Mouse (Mus musculus): ENCODE measurements around the gene Crygf. TPM values are rescaled to one million over a fixed set of nuclear protein-coding genes. Genes with fewer than 3 reads are reported as not detected.
"Not testable (repeated sequence)": the region's sequence is repeated elsewhere in the genome, so short reads cannot be mapped to it uniquely, and the experiment has no call there.

The Crygf gene
- not detected in 2 replicates for polyA plus RNA-seq (2014; fragmentation: Nextera tagmentation; extraction: Ambion mirVana)

- Histone ChIP-seq H3K27ac (replicated peaks; ENCODE audit: low read depth, low read length) (no peak within 1 kb of the TSS), H3K4me1 (ENCODE audit: control insufficient read depth, insufficient read depth, low read length) (no peaks in the 10 kb centered on the region), H3K36me3 (ENCODE audit: control insufficient read depth, insufficient read depth, low read length) (no peaks in the 10 kb centered on the region), H3K9me3 (ENCODE audit: control insufficient read depth, low read length) (no peaks in the 10 kb centered on the region), H3K4me2 (ENCODE audit: low read depth, low read length) (no peak within 1 kb of the TSS), H3K4me3 (ENCODE audit: low read depth, low read length) (no peak within 1 kb of the TSS), H3K9ac (ENCODE audit: low read depth, low read length) (no peak within 1 kb of the TSS), H3K27me3 (replicated peaks; ENCODE audit: control insufficient read depth, insufficient read depth, low read length) (no peaks in the 10 kb centered on the region)
- 84% methylated on average over 4 of the region's 4 CpGs for WGBS
- DNase-seq (ENCODE audit: low spot score) = no peak
- ATAC-seq (ENCODE audit: low read depth) = no peak
These were observed at the start of gene Crygf for GRCm38 (mm10) chr1:65926294-65926693. Gene Crygf, plus strand, starts transcription at chr1:65926520.

- 45% methylated on average over 6 of the region's 6 CpGs for WGBS
- Histone ChIP-seq H3K4me1 (ENCODE audit: control insufficient read depth, insufficient read depth, low read length) (no peaks in the 10 kb centered on the region), H3K27me3 (replicated peaks; ENCODE audit: control insufficient read depth, insufficient read depth, low read length) (no peaks in the 10 kb centered on the region), H3K9ac (ENCODE audit: low read depth, low read length) (no peak overlapping the region), H3K9me3 (ENCODE audit: control insufficient read depth, low read length) (no peaks in the 10 kb centered on the region), H3K4me3 (ENCODE audit: low read depth, low read length) (no peak overlapping the region), H3K36me3 (ENCODE audit: control insufficient read depth, insufficient read depth, low read length) (no peaks in the 10 kb centered on the region), H3K27ac (replicated peaks; ENCODE audit: low read depth, low read length) (no peak overlapping the region), H3K4me2 (ENCODE audit: low read depth, low read length) (no peak overlapping the region)
- DNase-seq (ENCODE audit: low spot score) (peak; percentile 46), ATAC-seq (ENCODE audit: low read depth) (peak; percentile 60)
These were observed 734 bp upstream of the Crygf start for GRCm38 (mm10) chr1:65925361-65926210.

GRCm38 (mm10) chr1:65926696-65927095 lies 376 bp downstream of the Crygf start:
- H3K27ac ChIP-seq (replicated peaks; ENCODE audit: low read depth, low read length); H3K4me1 ChIP-seq (ENCODE audit: control insufficient read depth, insufficient read depth, low read length); H3K4me2 ChIP-seq (ENCODE audit: low read depth, low read length); DNase-seq (ENCODE audit: low spot score); H3K4me3 ChIP-seq (ENCODE audit: low read depth, low read length); H3K27me3 ChIP-seq (replicated peaks; ENCODE audit: control insufficient read depth, insufficient read depth, low read length); H3K9me3 ChIP-seq (ENCODE audit: control insufficient read depth, low read length); ATAC-seq (ENCODE audit: low read depth); H3K9ac ChIP-seq (ENCODE audit: low read depth, low read length); H3K36me3 ChIP-seq (ENCODE audit: control insufficient read depth, insufficient read depth, low read length): not testable (repeated sequence)
- 78% methylated on average over 11 of the region's 11 CpGs for WGBS

GRCm38 (mm10) chr1:65930055-65930454 lies 3.7 kb downstream of the Crygf start:
- H3K9me3 ChIP-seq (ENCODE audit: control insufficient read depth, low read length) = no peaks in the 10 kb centered on the region
- DNase-seq (ENCODE audit: low spot score) (no peak), ATAC-seq (ENCODE audit: low read depth) (no peak)
- H3K36me3 ChIP-seq (ENCODE audit: control insufficient read depth, insufficient read depth, low read length) = no peaks in the 10 kb centered on the region
- H3K27me3 ChIP-seq (replicated peaks; ENCODE audit: control insufficient read depth, insufficient read depth, low read length) = no peaks in the 10 kb centered on the region
- H3K4me1 ChIP-seq (ENCODE audit: control insufficient read depth, insufficient read depth, low read length) = no peaks in the 10 kb centered on the region
- H3K4me3 ChIP-seq (ENCODE audit: low read depth, low read length) = no peak overlapping the region
- H3K27ac ChIP-seq (replicated peaks; ENCODE audit: low read depth, low read length) = no peak overlapping the region
- no peak overlapping the region for H3K4me2 ChIP-seq (ENCODE audit: low read depth, low read length)
- WGBS = 74% methylated on average over 2 of the region's 2 CpGs
- no peak overlapping the region for H3K9ac ChIP-seq (ENCODE audit: low read depth, low read length)

GRCm38 (mm10) chr1:65932091-65932812 lies 5.9 kb downstream of the Crygf start:
- H3K27ac ChIP-seq (replicated peaks; ENCODE audit: low read depth, low read length) = no peak overlapping the region
- no peaks in the 10 kb centered on the region for H3K36me3 ChIP-seq (ENCODE audit: control insufficient read depth, insufficient read depth, low read length)
- ATAC-seq (ENCODE audit: low read depth) = no peak
- no peaks in the 10 kb centered on the region for H3K4me1 ChIP-seq (ENCODE audit: control insufficient read depth, insufficient read depth, low read length)
- no peak overlapping the region for H3K9ac ChIP-seq (ENCODE audit: low read depth, low read length)
- H3K4me3 ChIP-seq (ENCODE audit: low read depth, low read length) = no peak overlapping the region
- H3K4me2 ChIP-seq (ENCODE audit: low read depth, low read length) = no peak overlapping the region
- no peak for DNase-seq (ENCODE audit: low spot score)
- no peaks in the 10 kb centered on the region for H3K9me3 ChIP-seq (ENCODE audit: control insufficient read depth, low read length)
- no peaks in the 10 kb centered on the region for H3K27me3 ChIP-seq (replicated peaks; ENCODE audit: control insufficient read depth, insufficient read depth, low read length)
- 62% methylated on average over 4 of the region's 4 CpGs for WGBS

Other genes starting within 250 kb of the Crygf start
- 16.6 and 19.2 TPM in 2 replicates for gene Map2, start 248.8 kb downstream of the Crygf start, polyA plus RNA-seq (2014; fragmentation: Nextera tagmentation; extraction: Ambion mirVana)